Mouse (Mus musculus): ENCODE results near the gene Pdcd11.

DNA sequence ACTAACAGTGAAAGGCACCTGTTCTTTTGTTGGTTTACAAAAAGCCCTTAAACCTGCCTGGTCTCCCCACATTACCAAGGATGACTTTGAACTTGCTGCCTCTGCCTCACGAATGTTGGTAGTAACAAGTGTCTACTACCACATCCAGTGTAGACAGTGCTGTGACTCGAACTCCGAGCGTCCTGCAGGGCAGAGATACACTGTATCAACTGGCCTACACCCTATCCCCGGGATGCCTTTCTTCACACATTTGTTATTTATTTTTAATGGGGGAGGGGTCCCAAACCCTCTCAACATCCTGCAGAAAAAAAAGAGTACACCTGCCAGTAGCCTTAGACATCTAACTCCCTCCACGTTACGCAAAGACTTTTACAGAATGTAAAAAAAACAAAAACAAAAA is 40.7 kb upstream of the Pdcd11 start:
- no peak for TF ChIP-seq CTCF (IDR thresholded peaks at IDR 0.05; ENCODE audit: control insufficient read depth, insufficient read depth, insufficient replicate concordance, low read depth, low read length)
- no peak for TF ChIP-seq POLR2A (IDR thresholded peaks at IDR 0.05; ENCODE audit: control insufficient read depth, low read depth, low read length)
